Mouse (Mus musculus): ENCODE data around the gene Gm2a. TPM values are rescaled to one million over a fixed set of nuclear protein-coding genes. Genes with fewer than 3 reads are reported as not detected.

The Gm2a gene
- total RNA-seq (2021): 10 to 100 TPM; 48.6 to 49.2 TPM
- long read RNA-seq, experiment 1, full-length matches to known transcripts: 116 of 125 reads
- long read RNA-seq, experiment 1, partial matches to known transcripts: 8 of 125 reads
- long read RNA-seq, experiment 1, other reads (novel, unspliced or antisense): 1 of 125 reads
- long read RNA-seq, experiment 2, full-length matches to known transcripts: 86 of 93 reads
- long read RNA-seq, experiment 2, partial matches to known transcripts: 6 of 93 reads
- long read RNA-seq, experiment 2, other reads (novel, unspliced or antisense): 1 of 93 reads

DNA sequence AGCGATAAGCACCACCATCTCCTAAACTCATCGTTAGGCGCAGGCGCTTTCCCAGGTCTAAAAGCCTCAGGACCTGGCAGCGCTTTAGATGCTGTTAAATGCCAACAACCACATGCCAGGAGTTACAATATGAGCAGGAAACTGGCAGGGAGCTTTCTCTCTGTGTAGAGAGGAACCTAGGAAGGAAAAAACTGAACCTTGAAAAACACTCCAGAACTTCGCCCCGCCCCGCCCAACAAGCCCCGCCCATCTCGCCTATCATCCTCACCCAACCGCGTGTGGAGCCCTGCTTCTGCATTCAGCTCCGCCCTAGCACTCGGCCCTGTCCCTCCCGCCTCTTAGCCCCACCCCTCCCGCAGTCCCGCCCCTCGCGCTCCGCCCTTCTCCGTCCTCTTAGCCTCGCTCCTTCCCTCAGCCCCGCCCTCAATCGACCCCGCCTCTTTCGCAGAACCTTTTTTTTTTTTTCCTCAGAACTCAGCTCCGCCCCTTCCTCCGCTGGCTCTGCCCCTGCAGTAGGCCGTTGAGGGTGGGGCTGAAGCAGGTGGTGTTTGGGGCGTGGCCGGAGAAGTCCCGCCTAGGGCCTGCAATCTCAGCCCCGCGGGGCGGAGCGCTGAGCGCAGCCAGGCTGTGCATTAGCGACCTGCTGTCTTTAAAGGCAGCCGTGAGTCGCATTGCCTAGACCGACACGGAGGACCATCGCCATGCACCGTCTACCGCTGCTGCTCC, at the start of gene Gm2a:
Gene Gm2a, plus strand, starts transcription at position 653 of the 726 bp plus-strand sequence.
- DNase-seq (ENCODE audit: low spot score in 2 of 2): peak; percentile 93
- intact Hi-C loops (cut with DNase I): no loop called here

DNA sequence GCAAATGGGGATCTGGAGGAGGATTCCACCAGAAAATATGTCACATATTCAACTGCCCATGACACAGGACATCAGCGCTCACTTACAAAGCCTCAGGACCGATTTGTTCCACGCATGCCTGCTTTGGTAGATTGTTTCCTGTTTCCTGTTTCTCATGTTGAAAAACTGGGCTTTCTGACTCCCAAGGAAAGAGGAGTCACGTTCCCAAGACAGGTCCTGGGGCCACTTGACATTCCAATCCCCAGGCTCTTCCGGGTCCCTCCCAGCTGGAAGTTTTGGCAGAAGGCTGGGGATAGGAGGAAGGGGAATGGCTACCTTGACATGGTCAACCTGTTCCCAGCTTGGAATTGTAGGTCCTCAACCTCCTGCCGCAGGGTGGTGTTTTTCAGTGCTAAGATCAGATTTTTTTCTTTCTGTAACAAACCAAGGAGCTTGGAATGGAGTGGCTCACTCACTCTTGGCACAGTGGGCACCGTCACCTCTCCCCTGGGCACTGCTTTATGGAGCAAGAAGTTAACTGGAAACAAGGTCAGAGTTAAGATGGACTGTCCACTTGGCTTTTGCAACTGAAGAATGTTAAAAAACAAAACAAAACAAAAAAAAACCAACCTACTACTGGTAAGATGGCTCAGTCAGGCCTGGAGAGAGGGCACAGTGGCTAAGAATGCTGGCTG, 46.9 kb upstream of the Gm2a start:
- intact Hi-C loops (cut with DNase I): no loop called here
- no peak for DNase-seq (ENCODE audit: low spot score in 2 of 2)

DNA sequence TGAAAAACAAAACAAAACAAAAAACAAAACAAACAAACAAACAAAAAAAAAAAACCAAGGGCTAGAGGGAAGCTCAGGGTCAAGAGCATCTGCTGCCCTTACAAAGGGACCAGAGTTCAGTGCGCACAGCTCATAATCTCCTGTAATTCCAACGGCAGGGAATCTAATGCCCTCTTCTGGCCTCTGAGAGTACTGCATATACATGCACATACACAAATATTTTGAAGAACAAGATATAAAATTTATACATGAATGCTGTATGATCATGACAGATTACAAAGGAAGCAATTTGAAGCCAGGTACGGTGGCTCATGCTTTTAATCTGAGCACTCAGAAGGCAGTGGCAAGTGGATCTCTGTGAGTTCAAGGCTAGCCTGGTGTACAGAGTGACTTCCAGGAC, 40.4 kb upstream of the Gm2a start:
- DNase-seq (ENCODE audit: low spot score in 2 of 2): no peak
- intact Hi-C loops (cut with DNase I): no loop called here

DNA sequence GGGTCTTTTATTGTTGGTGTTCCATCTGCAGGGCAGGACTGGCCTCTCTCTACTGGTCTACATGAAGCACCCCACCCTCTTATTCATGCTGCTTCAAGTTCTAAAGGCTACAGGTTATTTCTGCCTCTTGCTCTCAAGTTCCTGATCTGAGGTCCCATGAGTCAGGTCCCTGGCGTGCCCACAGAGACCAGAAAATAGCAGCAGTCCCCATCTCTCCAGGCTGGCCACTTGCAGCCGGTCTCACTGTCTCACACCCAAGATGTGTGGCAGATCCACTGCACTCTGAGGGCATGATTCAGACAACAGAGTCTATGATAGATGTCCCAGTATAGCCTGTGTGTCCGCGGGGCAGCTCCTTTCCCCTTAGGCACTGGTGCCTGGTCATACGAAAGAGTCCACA, 37.1 kb upstream of the Gm2a start:
- no peak for DNase-seq (ENCODE audit: low spot score in 2 of 2)
- intact Hi-C loops (cut with DNase I): no loop called here

DNA sequence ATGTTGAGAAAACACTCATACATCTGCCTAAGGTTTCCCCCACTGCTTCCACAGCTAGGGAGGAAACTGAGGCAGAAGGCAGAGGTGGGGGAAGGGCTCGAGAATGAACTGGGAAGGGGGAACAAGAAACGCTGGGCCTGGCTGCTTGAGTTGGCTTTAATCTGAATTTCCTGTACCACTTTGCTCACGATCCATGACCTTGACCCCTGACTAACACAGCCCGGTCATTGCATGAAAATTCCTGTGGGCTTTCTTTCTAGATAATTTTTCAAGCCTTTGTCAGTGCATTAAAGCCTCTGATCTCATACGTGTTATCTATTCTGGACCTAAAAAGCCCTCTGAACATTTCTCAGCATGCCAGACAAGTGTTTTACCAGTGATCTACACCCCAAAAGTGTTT, 35.1 kb upstream of the Gm2a start:
- no peak for DNase-seq (ENCODE audit: low spot score in 2 of 2)

DNA sequence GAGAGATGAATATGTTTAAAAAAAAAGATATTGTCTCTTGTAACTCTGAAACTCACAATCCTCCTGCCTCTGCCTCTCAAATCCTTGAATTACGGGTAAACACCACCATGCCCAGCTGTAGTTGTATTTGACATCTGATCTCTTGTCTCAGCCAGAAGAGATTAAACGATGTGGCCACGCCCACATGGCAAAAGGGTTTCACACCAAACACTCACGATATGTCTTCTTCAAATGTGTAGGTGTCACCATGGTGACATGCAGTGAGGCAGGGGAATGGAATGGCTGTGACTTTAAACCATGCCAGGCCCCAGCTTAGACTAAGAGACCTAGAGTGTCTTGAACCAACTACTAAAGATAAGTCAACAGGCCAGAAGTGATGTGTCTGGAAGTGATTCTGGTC, 31.0 kb upstream of the Gm2a start:
- DNase-seq (ENCODE audit: low spot score in 2 of 2): no peak
- intact Hi-C loops (cut with DNase I): no loop called here

More for the DNA sequence above, 35.1 kb upstream of the Gm2a start:
- intact Hi-C loops (cut with DNase I): no loop called here

DNA sequence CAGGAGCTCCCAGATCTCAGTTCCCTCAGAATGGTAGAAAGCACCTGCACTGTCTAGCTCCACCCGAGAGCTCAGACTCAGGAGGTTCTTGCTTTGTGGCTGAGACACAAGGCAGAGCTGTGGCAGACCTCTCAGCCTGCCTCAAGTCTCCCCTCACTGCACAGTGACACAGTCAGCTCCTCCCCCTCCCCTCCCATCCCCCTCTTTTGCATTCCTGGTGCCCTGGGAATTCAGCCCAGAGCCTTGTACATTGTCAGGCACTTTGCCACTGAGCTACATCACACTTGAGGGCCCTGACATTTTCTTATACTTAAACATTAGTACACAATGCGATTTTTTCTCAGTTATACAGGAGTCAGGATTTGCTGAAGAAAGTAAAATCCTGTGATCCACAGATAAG, 28.9 kb upstream of the Gm2a start:
- intact Hi-C loops (cut with DNase I): no loop called here
- no peak for DNase-seq (ENCODE audit: low spot score in 2 of 2)

DNA sequence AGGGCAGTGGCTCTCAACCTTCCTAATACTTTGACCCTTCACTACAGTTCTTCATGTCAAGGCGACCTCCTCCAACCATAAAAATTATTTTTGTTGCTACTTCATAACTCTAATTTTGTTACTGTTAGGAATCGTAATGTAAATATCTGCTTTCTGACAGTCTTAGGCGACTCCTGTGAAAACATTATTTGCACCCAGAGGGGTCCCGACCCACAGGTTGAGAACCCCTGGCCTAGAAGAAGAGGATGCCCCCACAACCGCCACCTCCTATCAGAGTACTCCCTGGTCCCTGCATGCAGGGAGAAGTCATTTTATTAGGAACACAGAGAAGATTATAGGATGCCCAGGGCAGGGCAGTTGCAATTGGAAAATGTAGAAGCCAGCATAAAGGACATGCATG, 26.6 kb upstream of the Gm2a start:
- intact Hi-C loops (cut with DNase I): no loop called here
- DNase-seq (ENCODE audit: low spot score in 2 of 2): no peak

DNA sequence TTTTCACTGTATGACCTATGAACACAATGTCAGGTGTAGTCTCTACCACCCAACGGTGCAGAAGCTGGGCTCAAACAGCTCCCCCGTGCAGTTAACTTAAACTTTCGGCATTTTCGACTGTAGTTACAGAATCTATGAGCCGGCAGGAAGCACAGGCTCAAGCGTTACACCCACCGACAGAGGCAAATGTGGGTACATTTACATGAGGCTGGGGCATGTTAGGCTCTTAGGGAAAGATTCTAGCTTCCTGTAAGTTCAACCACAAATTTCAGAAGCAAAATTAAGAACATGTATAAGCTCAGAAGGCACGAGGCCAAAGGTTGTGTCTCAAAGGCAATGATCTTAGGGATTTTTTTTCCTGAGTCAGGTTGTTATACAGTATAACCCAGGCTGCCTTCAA, 25.4 kb upstream of the Gm2a start:
- intact Hi-C loops (cut with DNase I): no loop called here

DNA sequence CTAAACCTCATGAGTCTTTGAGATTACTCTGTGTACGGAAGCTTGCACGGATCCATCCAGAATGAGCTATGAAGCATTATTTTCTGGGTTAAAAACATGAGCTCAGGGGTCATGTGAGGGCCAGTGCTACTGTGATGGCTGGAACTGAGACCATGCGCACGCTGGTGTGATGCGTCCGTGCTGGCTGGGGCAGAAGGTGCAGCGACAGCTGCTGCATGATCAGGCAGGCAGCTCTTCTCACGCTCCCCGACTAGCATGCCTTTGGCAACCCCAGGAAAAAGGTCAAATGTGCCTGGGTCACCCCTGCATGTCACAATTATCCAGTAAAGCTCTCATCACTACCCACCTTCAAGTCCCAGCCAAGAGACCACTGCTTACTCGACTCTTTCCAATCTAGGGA, 24.7 kb upstream of the Gm2a start:
- no peak for DNase-seq (ENCODE audit: low spot score in 2 of 2)
- intact Hi-C loops (cut with DNase I): no loop called here

More for the DNA sequence above, 25.4 kb upstream of the Gm2a start:
- no peak for DNase-seq (ENCODE audit: low spot score in 2 of 2)

DNA sequence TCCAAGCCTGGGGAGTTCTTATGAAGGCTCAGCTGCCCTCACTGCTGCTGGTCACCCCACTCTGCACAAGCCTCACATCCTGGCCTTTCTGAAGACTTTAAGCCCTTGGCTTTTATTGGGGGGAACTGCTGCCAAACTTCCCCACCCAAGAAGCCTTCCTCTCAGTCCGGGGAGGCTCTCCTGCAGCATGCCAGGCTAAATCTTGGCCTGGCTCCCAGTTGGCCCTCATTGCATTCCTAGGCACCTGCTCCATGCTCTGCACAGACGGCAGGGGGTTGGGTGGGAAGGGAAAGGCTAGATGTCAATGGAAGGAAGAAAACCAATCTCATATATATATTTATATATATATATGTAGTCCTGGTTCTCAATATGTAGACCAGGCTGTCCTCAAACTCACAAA, 22.3 kb upstream of the Gm2a start:
- intact Hi-C loops (cut with DNase I): no loop called here
- no peak for DNase-seq (ENCODE audit: low spot score in 2 of 2)

DNA sequence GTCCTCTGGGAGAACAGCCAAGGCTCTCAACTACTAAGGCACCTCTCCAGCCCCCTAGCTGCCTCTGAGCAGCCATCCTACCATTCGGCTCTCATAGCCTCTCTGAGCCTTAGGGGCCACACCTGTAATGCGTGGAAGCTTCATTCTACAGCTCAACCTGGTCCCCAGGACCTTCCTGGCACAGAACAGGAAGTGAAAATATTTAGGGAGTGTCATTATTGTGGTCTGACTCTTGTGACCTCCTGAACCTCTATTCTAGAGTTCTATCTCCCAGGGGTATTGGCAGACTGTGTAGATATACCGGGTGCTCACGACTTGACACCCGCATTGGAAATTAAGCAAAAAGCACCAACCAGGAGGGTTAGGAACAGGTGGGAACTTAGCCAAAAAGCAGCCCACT, 21.7 kb upstream of the Gm2a start:
- intact Hi-C loops (cut with DNase I): no loop called here
- no peak for DNase-seq (ENCODE audit: low spot score in 2 of 2)

DNA sequence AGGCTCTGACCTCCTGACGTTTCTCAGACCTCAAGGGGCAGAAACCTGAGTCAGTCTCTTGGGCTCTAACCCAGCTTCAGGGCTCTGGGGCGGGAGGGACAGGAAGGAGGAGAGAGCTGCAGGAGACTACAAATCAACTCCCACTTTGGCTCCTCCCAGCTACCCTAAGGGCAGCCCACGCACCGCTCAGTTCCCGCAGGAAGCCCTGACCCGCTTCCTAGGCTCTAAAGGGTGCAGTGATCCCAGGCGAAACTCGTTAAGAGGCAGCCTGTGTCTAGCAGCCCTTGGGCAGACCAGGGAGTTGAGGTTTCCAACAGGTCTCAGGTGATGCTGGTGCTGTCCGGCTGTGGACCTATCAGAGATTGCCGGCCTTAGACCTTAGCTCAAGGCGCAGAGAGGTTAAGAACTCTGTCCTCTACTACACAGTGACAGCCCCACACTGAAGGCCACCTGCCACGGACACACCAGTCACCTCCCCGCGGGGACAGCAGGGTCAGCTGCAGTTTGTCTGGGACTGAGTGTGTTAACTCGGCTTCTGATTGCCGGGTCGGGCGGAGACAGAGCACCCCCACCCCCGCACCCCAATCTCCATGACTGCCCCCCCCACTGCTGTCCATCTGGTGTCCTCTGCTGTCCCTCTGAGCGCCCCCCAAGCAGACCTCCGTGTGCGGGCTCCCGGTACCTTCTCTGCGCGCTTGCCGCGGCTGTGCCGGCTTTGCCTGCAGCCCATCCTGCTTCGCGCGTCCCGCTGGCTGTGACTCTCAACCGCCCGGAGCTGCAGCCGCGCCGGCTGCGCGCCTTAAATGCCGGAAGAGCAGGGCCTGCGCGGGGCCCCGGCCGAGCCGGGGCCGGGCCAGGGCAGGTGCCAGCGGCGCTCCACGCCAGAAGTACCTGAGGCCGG, 20.3 kb upstream of the Gm2a start, which contains the start of gene Ccdc69:
Gene Ccdc69, minus strand, starts transcription at position 801 of the 901 bp plus-strand sequence.
- intact Hi-C loops (cut with DNase I): no loop called here
- peak in 1 of 2 experiments; percentile 27 for DNase-seq (ENCODE audit: low spot score in 2 of 2)

DNA sequence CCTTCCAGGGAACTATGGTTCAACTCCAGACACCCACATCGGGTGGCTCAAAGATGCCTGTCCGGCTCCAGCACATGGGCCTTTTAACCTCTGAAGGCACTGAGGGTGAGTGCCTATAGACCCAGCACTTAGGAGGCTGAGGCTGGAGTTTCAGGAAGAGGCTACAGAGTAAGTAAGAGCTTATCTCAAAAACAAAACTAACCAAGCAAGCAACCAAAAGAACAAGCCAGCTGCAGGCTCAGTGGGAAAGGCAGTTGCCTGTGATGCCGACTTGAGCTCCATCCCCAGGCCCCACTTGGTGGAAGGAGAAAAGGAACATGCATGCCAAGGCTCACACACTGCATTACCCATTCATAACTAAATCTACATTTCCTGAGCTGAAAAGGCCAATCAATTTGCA, 19.4 kb upstream of the Gm2a start:
- DNase-seq (ENCODE audit: low spot score in 2 of 2): no peak
- intact Hi-C loops (cut with DNase I): no loop called here

DNA sequence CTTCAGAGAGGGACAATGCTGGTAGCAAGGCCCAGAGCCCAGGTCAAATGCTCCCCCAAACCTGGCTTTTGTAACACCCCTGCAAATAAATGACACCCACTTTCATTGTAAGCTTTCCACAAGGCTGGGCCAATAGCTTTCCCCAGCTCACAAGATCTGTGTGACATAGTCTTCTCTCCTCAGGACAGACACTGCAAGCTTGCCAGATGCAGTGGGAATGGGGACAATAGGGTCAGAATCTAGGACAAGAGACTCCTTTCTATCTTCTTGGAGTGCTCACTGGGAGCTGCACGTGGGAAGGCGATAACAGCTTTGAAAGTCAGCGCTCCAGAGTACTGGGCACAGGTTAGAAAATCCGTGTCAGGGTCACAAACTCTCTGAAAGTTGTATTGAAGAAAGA, 18.7 kb upstream of the Gm2a start:
- no peak for DNase-seq (ENCODE audit: low spot score in 2 of 2)
- intact Hi-C loops (cut with DNase I): no loop called here

DNA sequence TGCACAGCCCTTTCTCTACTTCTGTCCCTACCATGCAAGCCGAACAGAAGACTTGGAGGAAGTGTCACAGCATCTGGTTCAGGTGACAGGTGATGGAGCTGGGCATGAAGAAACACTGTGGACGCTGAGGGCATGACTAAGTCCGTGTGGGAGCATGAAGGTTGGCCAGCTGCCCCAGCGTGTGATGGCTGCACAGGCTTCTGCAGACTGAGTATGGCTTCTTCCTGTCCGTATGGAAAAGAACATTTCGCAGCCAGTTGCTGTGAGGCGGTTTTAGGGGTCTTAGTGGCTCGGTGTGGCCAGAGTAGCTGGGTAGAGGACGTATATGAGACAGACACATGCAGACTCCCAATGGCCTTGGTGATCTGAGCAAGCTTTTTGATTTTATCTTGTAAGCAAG, 16.7 kb upstream of the Gm2a start:
- intact Hi-C loops (cut with DNase I): no loop called here

DNA sequence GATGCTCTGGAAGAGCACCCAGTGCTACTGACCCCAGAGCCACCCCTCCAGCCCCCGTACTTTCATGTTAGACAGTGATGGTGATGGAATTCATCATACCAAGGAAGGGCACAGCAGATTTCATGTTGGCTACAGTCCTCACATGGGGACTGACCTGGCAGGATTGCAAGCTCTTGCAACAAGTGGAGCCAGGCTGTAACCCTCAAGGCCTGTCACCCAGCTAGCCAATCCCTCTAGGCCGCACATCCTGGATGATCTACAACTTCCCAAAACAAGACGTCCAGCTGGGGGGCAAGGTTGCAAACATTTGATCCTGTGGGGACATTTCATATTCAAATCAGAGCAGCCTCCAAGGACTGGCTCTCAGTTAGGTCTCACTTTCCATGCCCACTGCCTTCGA, 13.3 kb upstream of the Gm2a start:
- no peak for DNase-seq (ENCODE audit: low spot score in 2 of 2)
- intact Hi-C loops (cut with DNase I): no loop called here

More for the DNA sequence above, 16.7 kb upstream of the Gm2a start:
- no peak for DNase-seq (ENCODE audit: low spot score in 2 of 2)

DNA sequence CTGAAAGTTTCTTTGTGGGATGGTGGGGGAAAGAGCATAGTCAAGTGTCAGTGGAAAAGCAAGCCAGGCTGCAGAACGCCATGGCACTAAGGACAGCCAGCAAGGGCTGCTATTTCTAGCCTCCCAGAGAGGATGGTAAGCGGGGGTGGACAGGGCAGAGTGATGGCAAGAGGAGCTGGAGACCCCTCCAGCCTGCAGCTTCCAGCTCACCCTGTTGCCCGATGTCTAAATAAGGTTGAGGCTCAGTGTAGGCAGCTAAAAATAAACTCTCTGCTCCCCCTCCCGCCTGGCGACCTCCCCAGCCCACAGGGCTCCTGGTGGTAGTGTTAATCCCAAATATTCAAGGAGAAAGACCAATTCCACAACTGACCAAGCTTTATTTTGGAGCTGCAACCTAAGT, 12.5 kb upstream of the Gm2a start:
- intact Hi-C loops (cut with DNase I): no loop called here
- no peak for DNase-seq (ENCODE audit: low spot score in 2 of 2)

DNA sequence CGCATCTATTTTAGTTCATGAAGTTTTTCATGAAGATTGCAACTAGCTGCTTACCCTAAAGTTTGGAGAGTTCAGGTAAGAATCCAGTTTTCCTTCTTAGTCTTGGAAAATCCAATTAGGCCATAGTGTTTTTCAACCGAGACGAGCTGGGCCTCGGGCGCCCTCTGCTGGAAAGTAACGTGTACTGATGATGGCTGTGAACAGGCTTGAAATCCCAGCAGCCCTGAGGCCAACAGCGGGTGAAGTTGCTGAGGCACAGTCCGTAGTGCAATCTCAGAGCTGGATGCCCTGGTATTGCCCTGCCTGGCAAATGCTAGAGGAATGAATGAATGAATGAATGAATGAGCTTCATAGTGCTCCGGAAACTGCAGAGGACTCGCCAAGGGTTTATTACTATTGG, 10.9 kb upstream of the Gm2a start:
- intact Hi-C loops (cut with DNase I): loop anchor here (1.0 to 2.0 kb wide), 3 partner anchors 41 to 88 kb away; no protein-coding TSS in a partner anchor
- DNase-seq (ENCODE audit: low spot score in 2 of 2): peak; percentile 46 to 78

DNA sequence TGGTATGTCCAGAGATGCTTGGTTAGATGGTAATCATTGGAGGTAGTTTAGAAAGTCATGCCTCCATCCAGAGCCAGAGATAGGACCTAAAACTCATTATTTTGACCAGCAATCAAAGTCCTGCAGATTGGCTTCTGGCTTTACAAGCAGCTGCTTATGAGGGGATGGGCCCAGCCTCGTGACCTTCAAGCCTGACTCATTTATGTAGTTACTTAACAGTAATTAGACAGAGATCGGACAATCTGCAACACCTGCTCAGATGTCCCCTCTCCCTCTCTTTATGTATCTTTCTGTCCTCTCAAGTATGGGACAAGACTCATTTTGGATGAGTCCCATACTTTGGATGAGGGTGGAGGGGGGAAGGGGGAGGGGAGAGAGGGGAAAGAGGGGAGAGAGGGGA, 8.0 kb upstream of the Gm2a start:
- no peak for DNase-seq (ENCODE audit: low spot score in 2 of 2)
- intact Hi-C loops (cut with DNase I): no loop called here
